Mouse (Mus musculus): ENCODE results near the gene Olfr1414. TPM values are rescaled to one million over a fixed set of nuclear protein-coding genes. Genes with fewer than 3 reads are reported as not detected.

The Olfr1414 gene
- polyA plus RNA-seq, 1 experiment from 2014 or later = not detected

DNA sequence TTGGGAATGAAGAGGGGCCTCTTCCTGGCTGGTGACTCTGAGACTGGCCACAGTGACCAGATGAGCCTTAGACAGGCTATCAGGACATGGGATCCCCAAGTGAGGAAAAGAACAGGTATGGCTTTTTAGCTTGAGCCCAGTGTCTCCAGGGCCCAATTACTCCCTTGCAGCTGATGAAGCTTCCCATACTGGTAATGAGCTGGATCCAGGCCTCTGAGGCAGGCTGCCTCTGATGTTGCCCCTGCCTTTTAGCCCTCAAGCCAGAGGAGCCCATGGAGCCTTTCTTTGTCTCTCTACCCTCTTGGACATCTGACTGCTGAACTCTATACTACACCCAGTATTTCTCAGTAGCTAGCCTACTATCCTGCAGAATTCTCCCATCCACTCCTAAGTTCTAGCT, 33.4 kb downstream of the Olfr1414 start, which contains the start of gene Olfr1416:
Gene Olfr1416 (minus strand): TSS at position 101 of the 400 bp plus-strand sequence.
- no peaks in the 10 kb centered on the region; the same call in 1 of the 2 replicates for H3K27me3 ChIP-seq (ENCODE audit: control insufficient read depth, insufficient read depth, low read depth, low read length)
- H3K9ac ChIP-seq (ENCODE audit: low read depth, low read length) = no peak within 1 kb of the TSS
- H3K36me3 ChIP-seq (ENCODE audit: control insufficient read depth, insufficient read depth, low read length) = no peaks in the 10 kb centered on the region
- ATAC-seq = no peak
- H3K4me3 ChIP-seq (ENCODE audit: low read depth, low read length) = no peak within 1 kb of the TSS
- H3K27ac ChIP-seq (ENCODE audit: low read length) = no peak within 1 kb of the TSS
- peaks cover 3% of the 10 kb centered on the region; the same call in 1 of the 2 replicates for H3K9me3 ChIP-seq (replicated peaks; ENCODE audit: control insufficient read depth, low read length, poor library complexity, severe bottlenecking)
- H3K4me2 ChIP-seq (ENCODE audit: low read length) = no peak within 1 kb of the TSS
- no peaks in the 10 kb centered on the region for H3K4me1 ChIP-seq (ENCODE audit: control insufficient read depth, insufficient read depth, low read length)

DNA sequence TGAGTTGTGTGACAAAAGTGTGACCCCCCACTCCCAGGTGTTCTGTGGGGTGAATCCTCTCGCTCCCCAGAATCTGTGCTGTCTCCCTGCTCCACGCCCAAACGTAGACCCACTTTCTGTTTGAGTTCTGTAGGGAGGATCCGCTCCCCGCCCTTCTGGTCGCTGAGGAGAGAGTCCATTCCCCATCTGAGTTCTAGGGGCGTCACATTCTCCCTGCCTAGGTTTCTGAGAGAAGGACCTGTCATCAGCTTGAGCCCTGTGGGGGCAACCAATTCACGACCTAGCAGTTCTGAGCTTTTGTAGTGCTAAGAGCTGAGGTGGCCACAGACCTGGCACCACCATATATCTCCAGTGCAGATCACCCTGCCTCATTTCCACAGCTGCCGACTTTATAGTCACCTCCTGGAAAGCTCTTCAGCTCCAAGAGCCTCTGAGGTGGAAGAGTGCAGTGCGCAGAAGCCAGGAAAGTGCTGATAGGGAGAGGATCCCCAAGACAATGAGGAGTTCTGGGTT, 44.3 kb downstream of the Olfr1414 start:
- Histone ChIP-seq H3K4me2 (ENCODE audit: low read length) (peak overlapping the region; percentile 83), H3K27ac (ENCODE audit: low read length) (peak overlapping the region; percentile 38), H3K4me1 (ENCODE audit: control insufficient read depth, insufficient read depth, low read length) (peaks cover 21% of the 10 kb centered on the region), H3K9me3 (replicated peaks; ENCODE audit: control insufficient read depth, low read length, poor library complexity, severe bottlenecking) (no peaks in the 10 kb centered on the region), H3K36me3 (ENCODE audit: control insufficient read depth, insufficient read depth, low read length) (peaks cover 11% of the 10 kb centered on the region), H3K9ac (ENCODE audit: low read depth, low read length) (peak overlapping the region; percentile 86), H3K4me3 (ENCODE audit: low read depth, low read length) (peak overlapping the region; percentile 69), H3K27me3 (ENCODE audit: control insufficient read depth, insufficient read depth, low read depth, low read length) (no peaks in the 10 kb centered on the region)
- 5% methylated on average over 10 of the region's 10 CpGs for WGBS
- peak; percentile 72; the same call in 1 of the 2 replicates for ATAC-seq

DNA sequence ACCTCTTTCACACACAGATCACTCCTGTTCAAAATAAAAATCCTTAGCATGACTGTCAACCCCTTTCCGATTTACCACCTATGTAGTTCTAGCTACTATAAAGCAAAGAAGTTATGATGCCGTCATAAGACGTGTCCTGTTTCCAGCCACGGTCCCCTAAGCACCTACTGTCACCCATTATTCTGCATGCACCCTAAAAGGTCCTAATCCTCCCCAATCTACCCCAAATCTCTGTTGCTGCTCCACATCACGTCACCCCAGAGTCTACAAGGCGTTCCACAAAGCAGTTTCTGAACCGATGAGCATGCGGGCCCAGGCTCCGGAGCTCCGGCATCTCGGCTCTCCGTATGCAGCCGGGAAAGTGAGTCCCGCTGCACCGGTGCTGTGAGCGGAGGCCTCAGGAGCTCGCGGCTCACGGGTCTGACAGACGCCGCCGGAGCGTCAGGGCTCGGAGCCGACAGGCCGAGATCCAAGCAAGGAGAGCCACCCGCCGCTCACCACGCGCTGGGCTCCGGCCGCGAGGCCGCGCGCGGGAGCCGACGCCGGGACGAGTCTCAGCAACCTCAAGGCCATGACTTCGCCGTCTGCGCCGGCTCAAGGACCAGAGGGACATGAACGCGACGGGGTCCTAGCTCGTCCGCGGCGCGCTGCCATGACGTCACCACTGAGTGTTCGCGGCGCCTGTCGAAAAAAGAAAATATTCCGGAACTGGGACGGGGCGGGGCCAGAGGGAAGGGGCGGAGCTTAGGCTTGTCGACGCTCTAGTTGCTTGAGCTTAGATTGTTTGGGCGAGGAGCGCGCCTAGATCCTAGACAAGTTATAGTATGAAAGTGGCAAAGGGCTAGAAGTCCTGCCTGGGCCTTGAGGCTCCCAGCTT, 45.1 kb downstream of the Olfr1414 start, which contains the start of gene Ndufa10:
Gene Ndufa10 (minus strand): TSS at position 696 of the 877 bp plus-strand sequence.
- Histone ChIP-seq H3K27ac (ENCODE audit: low read length) (peak within 1 kb of the TSS; percentile 73), H3K27me3 (ENCODE audit: control insufficient read depth, insufficient read depth, low read depth, low read length) (no peaks in the 10 kb centered on the region), H3K36me3 (ENCODE audit: control insufficient read depth, insufficient read depth, low read length) (peaks cover 11% of the 10 kb centered on the region), H3K9me3 (replicated peaks; ENCODE audit: control insufficient read depth, low read length, poor library complexity, severe bottlenecking) (no peaks in the 10 kb centered on the region), H3K4me1 (ENCODE audit: control insufficient read depth, insufficient read depth, low read length) (peaks cover 21% of the 10 kb centered on the region), H3K4me2 (ENCODE audit: low read length) (peak within 1 kb of the TSS; percentile 83), H3K4me3 (ENCODE audit: low read depth, low read length) (peak within 1 kb of the TSS; percentile 69), H3K9ac (ENCODE audit: low read depth, low read length) (peak within 1 kb of the TSS; percentile 86)
- peak; percentile 93 for ATAC-seq
- 1% methylated on average over 67 of the region's 67 CpGs for WGBS

DNA sequence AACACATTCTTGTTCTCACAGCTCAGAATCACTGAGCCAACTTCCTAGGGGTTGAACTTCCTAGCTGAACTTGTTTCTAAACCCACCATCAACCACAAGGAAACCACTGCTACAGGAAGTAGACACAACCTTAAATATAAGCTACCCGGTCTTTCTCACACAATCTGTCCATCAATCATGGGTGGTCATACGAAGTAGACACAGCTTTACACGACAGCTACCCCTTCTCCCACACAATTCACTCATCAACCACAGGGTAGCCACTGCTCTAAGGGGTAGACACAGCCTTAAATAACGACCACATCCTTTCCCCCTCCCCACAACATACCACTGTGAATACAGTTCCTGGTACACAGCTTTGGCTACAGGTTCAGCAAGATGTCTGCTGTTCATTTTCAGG, 49.6 kb downstream of the Olfr1414 start:
- H3K4me2 ChIP-seq (ENCODE audit: low read length) = no peak overlapping the region
- H3K27me3 ChIP-seq (ENCODE audit: control insufficient read depth, insufficient read depth, low read depth, low read length) = no peaks in the 10 kb centered on the region
- no peak overlapping the region for H3K9ac ChIP-seq (ENCODE audit: low read depth, low read length)
- H3K27ac ChIP-seq (ENCODE audit: low read length) = no peak overlapping the region
- peaks cover 31% of the 10 kb centered on the region for H3K36me3 ChIP-seq (ENCODE audit: control insufficient read depth, insufficient read depth, low read length)
- no peak overlapping the region for H3K4me3 ChIP-seq (ENCODE audit: low read depth, low read length)
- no peaks in the 10 kb centered on the region for H3K9me3 ChIP-seq (replicated peaks; ENCODE audit: control insufficient read depth, low read length, poor library complexity, severe bottlenecking)
- no peak for ATAC-seq
- H3K4me1 ChIP-seq (ENCODE audit: control insufficient read depth, insufficient read depth, low read length) = peaks cover 16% of the 10 kb centered on the region
- WGBS = 94% methylated on average over 4 of the region's 4 CpGs

DNA sequence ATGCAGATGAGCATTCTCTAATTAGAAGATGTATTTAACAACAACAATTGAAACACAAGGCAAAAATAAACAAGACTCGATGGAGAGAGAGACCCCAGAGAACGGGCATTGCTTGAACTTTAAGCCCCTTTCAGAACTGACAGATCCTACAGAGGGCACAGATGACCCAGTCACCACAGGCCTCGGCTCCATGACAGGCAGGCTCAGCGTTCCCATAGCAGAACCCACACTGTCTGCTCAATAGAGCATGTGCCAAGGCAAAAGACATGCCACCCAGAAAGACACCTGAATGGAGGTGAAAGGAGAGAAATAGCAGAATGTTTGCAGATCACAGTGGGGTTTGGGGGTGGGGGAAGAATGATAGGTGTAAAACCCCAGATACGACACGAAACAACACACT, 60.0 kb downstream of the Olfr1414 start:
- Histone ChIP-seq H3K27ac (ENCODE audit: low read length) (no peak overlapping the region), H3K9ac (ENCODE audit: low read depth, low read length) (no peak overlapping the region), H3K4me1 (ENCODE audit: control insufficient read depth, insufficient read depth, low read length) (no peaks in the 10 kb centered on the region), H3K4me2 (ENCODE audit: low read length) (no peak overlapping the region), H3K9me3 (replicated peaks; ENCODE audit: control insufficient read depth, low read length, poor library complexity, severe bottlenecking) (no peaks in the 10 kb centered on the region), H3K4me3 (ENCODE audit: low read depth, low read length) (no peak overlapping the region), H3K27me3 (ENCODE audit: control insufficient read depth, insufficient read depth, low read depth, low read length) (no peaks in the 10 kb centered on the region), H3K36me3 (ENCODE audit: control insufficient read depth, insufficient read depth, low read length) (peaks cover 47% of the 10 kb centered on the region)
- no peak for ATAC-seq
- 89% methylated on average over 6 of the region's 6 CpGs for WGBS

DNA sequence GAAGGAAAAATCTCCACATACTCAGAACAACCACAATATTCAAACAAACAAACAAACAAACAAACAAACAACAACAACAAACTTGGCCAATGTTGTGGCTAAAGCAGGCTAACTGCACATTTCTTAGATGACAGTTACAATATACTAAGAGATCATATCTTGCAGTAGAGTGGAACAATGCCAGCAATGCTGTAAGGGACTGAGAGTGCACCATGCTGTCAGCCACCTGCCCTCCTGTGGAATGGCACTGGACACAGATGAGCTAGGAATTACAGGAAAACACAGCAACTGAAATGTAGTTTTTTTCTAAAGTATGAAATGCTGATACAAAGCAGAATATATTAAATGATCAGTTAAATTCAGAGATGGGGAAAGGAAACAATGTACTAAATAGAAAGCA, 60.7 kb downstream of the Olfr1414 start:
- ATAC-seq = no peak
- no peaks in the 10 kb centered on the region for H3K9me3 ChIP-seq (replicated peaks; ENCODE audit: control insufficient read depth, low read length, poor library complexity, severe bottlenecking)
- no peak overlapping the region for H3K27ac ChIP-seq (ENCODE audit: low read length)
- peaks cover 43% of the 10 kb centered on the region for H3K36me3 ChIP-seq (ENCODE audit: control insufficient read depth, insufficient read depth, low read length)
- no peak overlapping the region for H3K9ac ChIP-seq (ENCODE audit: low read depth, low read length)
- no peaks in the 10 kb centered on the region for H3K4me1 ChIP-seq (ENCODE audit: control insufficient read depth, insufficient read depth, low read length)
- H3K27me3 ChIP-seq (ENCODE audit: control insufficient read depth, insufficient read depth, low read depth, low read length) = no peaks in the 10 kb centered on the region
- H3K4me3 ChIP-seq (ENCODE audit: low read depth, low read length) = no peak overlapping the region
- H3K4me2 ChIP-seq (ENCODE audit: low read length) = no peak overlapping the region

Small RNAs within 50 kb of the gene (microRNA-seq; reads per million reads assigned to microRNA genes)
- 3.8 reads per million, percentile 19 among the genes with 10 or more reads in this experiment for gene Mir6900

Other genes starting within 250 kb of the Olfr1414 start
- gene Ndufa10, start 44.8 kb downstream of the Olfr1414 start, polyA plus RNA-seq (2015; fragmentation: Nextera tagmentation; extraction: Ambion mirVana) = 300 and 309 TPM in 2 replicates
- gene Olfr1416, start 33.5 kb downstream of the Olfr1414 start, polyA plus RNA-seq (2015; fragmentation: Nextera tagmentation; extraction: Ambion mirVana) = not detected in 2 replicates
- gene Olfr1415, start 22.6 kb downstream of the Olfr1414 start, polyA plus RNA-seq (2015; fragmentation: Nextera tagmentation; extraction: Ambion mirVana) = not detected in 2 replicates
- not detected in 2 replicates for gene Olfr1413, start 52.7 kb upstream of the Olfr1414 start, polyA plus RNA-seq (2015; fragmentation: Nextera tagmentation; extraction: Ambion mirVana)
- not detected in 2 replicates for gene Olfr1412, start 67.1 kb upstream of the Olfr1414 start, polyA plus RNA-seq (2015; fragmentation: Nextera tagmentation; extraction: Ambion mirVana)
- gene Olfr1411, start 75.8 kb upstream of the Olfr1414 start, polyA plus RNA-seq (2015; fragmentation: Nextera tagmentation; extraction: Ambion mirVana) = not detected in 2 replicates
- gene Olfr1410, start 87.1 kb upstream of the Olfr1414 start, polyA plus RNA-seq (2015; fragmentation: Nextera tagmentation; extraction: Ambion mirVana) = not detected in 2 replicates
- gene Olfr12, start 99.1 kb upstream of the Olfr1414 start, polyA plus RNA-seq (2015; fragmentation: Nextera tagmentation; extraction: Ambion mirVana) = not detected in 2 replicates
- gene Cops9, start 123.3 kb upstream of the Olfr1414 start, polyA plus RNA-seq (2015; fragmentation: Nextera tagmentation; extraction: Ambion mirVana) = 492 and 521 TPM in 2 replicates
- gene Otos, start 130.2 kb upstream of the Olfr1414 start, polyA plus RNA-seq (2015; fragmentation: Nextera tagmentation; extraction: Ambion mirVana) = 0.65 TPM in 1 of 2 replicates, not detected in the other

All from midbrain, embryonic 16.5 days (tissue).